Mouse (Mus musculus) fat pad, adult 2 months (tissue): ENCODE measurements around the gene Spa17.

Experiments used
- DNase-seq: peaks from one replicate; pipeline ENCODE4 v3.0.0-alpha.2; 2011; ENCODE audit warnings: low read depth, low spot score; ENCODE audit errors: extremely low read depth

Gene Spa17

DNA sequence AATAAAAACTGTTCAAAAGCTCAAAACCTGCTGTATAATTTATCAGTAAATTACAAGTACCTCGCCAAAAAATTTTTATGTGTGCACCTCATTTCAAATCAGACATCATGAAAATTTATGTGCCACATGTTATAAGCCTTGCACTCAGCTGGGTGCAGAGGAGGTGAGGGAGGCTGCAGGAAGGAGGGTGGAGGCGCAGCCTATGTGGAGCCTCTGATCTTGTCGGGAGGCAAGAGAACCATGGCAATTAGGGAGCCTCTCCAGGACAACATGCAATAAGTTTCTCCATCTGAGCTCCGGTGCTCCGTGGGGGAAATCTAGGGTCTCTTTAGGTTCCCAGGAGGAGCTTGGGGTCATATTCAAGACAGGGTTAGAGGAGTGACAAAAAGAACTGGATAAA, 46.1 kb downstream of the Spa17 start:
- no peak for DNase-seq

DNA sequence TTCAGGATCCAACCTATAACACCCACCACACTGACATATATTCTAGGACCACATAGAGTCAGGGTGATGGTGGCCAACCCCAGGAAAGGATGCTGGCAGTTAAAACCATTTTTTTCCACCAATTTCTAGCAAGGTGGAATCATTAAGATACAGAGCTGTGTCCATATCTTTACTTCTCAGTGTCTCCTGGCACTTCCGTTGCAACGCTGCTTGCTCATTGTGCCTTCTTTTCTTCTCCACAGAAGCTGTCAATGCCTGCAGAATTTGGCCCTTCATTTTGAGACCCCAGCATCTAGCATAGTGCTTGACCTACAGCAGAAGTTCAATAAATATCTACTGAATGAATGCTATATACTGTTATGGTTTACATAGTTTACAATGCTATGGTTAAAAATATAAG, 46.5 kb downstream of the Spa17 start:
- no peak for DNase-seq

DNA sequence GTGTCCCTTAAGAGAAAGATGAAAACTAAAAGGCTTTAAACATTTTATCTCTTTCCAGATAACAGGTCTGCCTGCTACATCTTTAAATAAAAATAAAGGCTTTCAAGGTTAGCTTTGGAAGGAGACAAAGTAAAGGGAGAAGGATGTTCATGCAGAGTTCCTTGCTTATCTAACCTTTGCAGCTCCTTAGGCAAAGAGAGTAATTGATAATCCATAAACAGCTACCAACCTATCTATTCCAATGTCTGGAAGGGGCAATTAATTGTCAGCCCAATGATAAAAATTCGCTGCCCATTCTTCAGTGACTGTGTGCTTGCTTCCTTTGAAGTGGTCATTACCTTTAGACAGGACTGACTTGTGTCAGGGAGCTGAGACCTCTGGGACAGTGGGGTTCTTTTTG, 49.7 kb downstream of the Spa17 start:
- no peak for DNase-seq

DNA sequence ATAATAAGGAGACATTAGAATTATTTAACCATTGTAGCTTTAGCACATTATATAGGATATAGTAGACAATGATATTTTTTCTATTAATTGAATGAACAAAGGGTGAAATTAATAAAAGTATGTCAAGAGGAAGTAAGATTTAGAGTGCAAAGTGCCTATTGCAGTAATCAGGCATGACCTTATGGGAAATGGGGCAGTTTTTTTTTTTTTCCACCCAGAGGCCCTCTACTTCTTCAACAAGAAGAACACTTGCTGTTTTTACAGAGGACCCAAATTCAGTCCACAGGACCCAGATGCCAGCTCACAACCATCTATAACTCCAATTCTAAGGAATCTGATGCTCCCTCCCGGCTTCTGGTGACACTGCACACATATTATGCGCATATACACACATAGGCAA, 52.9 kb downstream of the Spa17 start:
- DNase-seq: no peak

DNA sequence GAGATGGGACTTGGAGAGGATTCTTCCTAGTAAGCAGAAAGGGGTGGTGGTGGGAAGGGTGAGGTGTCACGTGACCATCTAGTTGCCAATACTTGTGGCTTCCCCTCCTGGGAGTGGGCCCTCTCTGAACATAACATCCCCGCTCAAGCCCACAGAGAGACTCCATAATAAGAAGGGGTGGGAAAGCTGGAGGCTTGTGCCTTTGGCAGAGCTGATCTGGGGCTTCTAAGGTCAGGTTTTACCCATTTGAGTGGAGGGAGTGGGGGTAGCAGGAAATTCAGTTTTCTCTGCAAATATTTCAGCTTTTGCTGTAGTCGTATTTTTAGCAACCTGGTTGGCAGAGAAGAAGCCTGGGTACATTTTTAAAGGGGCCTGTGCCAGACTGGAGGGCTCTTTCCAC, 57.2 kb downstream of the Spa17 start:
- DNase-seq: no peak

DNA sequence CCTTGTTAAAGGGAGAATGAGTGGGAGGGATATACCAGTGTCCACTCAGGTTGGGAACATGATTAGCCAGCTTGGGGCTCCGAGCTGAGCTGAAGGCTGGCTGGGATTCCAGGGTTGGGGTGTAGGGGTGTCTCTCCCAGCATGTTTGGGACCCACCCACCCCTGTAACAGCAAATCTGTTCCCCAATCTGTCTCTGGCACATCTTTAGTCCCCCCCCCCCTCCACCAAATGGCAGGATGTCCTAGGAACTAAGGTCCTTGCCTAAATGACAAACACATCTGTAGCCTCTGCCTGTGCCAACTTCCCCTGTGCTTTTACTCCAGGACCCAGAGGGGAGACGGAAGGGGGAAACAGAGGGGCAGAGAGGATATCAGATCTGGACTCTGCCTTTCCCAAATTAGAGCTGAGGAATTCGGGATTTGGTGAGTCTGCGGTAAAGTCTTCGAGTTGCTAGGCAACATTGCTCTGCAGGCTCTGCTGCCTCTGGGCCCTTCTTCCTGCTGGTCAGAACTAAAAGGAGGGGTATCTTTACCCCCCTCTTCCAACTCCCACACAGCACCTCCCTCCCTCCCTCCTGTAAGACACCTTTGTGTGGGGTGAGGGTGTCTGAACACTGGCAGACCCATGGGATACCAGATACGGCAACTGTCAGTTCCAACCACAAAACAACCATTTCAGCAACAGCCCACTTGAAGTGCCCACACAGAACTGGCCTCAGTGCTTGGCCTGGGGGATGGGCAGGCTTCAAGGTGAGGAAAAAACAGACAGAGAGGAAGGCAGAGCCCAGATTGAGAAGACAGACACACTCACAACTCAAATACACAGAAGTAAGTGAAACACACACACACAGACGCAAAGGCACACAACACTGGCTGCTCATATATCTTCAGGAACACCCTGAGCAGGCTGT, 58.4 kb downstream of the Spa17 start, which contains the start of gene Siae:
TSS of gene Siae (plus strand) at position 861 of the 911 bp plus-strand sequence.
- no peak for DNase-seq

DNA sequence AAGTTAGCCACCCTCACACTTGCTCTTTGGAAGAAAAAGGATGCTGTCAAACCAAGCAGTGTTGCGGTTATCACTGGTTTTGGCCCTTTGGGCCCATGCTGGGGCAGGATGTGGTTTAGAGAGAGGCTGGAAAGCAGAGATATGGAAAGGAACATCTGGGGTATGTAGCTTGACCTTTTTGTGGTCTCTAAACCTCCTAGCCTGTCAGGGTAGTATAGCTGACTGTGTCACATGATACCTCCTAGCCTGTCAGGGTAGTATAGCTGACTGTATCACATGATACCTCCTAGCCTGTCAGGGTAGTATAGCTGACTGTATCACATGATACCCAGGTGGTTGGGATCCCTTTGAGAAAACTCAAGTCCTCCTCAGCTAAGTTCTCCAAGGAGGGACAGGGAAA, 59.2 kb downstream of the Spa17 start:
- no peak for DNase-seq
